Mouse (Mus musculus): Measurements from ENCODE around the gene Kcnq1. TPM values are rescaled to one million over a fixed set of nuclear protein-coding genes. Genes with fewer than 3 reads are reported as not detected.

Kcnq1 gene
- total RNA-seq, 2 experiments from 2014 or later, result 0.50 to 0.57 TPM

- no peak for DNase-seq (ENCODE audit: low spot score)
Observed at GRCm38 (mm10) chr7:143412606-143413005, 306.4 kb downstream of the Kcnq1 start.

GRCm38 (mm10) chr7:143415070-143415469 lies 308.9 kb downstream of the Kcnq1 start:
- no peak for DNase-seq (ENCODE audit: low spot score)

- DNase-seq (ENCODE audit: low spot score), result peak; percentile 70
Observed at GRCm38 (mm10) chr7:143416406-143416805, 310.2 kb downstream of the Kcnq1 start.

GRCm38 (mm10) chr7:143417875-143418274 lies 311.7 kb downstream of the Kcnq1 start:
- peak; percentile 53 for DNase-seq (ENCODE audit: low spot score)

GRCm38 (mm10) chr7:143419585-143420160 lies 313.5 kb downstream of the Kcnq1 start:
- no peak for DNase-seq (ENCODE audit: low spot score)

- DNase-seq (ENCODE audit: low spot score), result no peak
Observed at GRCm38 (mm10) chr7:143428142-143428813, 322.1 kb downstream of the Kcnq1 start.

GRCm38 (mm10) chr7:143428814-143429499 lies 322.8 kb downstream of the Kcnq1 start:
- no peak for DNase-seq (ENCODE audit: low spot score)

GRCm38 (mm10) chr7:143432631-143433030 lies 326.5 kb downstream of the Kcnq1 start:
- no peak for DNase-seq (ENCODE audit: low spot score)

- DNase-seq (ENCODE audit: low spot score), result peak; percentile 83
Observed at GRCm38 (mm10) chr7:143433331-143433730, 327.2 kb downstream of the Kcnq1 start.

GRCm38 (mm10) chr7:143437231-143437893 lies 331.2 kb downstream of the Kcnq1 start:
- DNase-seq (ENCODE audit: low spot score), result no peak

GRCm38 (mm10) chr7:143437894-143438581 lies 331.9 kb downstream of the Kcnq1 start:
- no peak for DNase-seq (ENCODE audit: low spot score)

- DNase-seq (ENCODE audit: low spot score), result no peak
Observed at GRCm38 (mm10) chr7:143438965-143439364, 332.8 kb downstream of the Kcnq1 start.

- no peak for DNase-seq (ENCODE audit: low spot score)
Observed at GRCm38 (mm10) chr7:143444580-143444954, 338.4 kb downstream of the Kcnq1 start.

GRCm38 (mm10) chr7:143444955-143445648 lies 338.9 kb downstream of the Kcnq1 start:
- no peak for DNase-seq (ENCODE audit: low spot score)

GRCm38 (mm10) chr7:143445651-143446460 lies 339.7 kb downstream of the Kcnq1 start:
- DNase-seq (ENCODE audit: low spot score), result peak; percentile 7

GRCm38 (mm10) chr7:143447130-143447529 lies 341.0 kb downstream of the Kcnq1 start:
- DNase-seq (ENCODE audit: low spot score), result peak; percentile 37

- DNase-seq (ENCODE audit: low spot score), result no peak
Observed at GRCm38 (mm10) chr7:143458963-143459331, 352.8 kb downstream of the Kcnq1 start.

- peak; percentile 35 for DNase-seq (ENCODE audit: low spot score)
Observed at GRCm38 (mm10) chr7:143459332-143460211, 353.4 kb downstream of the Kcnq1 start.

GRCm38 (mm10) chr7:143460217-143460834 lies 354.2 kb downstream of the Kcnq1 start:
- no peak for DNase-seq (ENCODE audit: low spot score)

Data from gastrocnemius, adult 18-20 months (tissue).